Mouse (Mus musculus) heart, embryonic 12.5 days (tissue): ENCODE data around the gene Serpina5. TPM values are rescaled to one million over a fixed set of nuclear protein-coding genes. Genes with fewer than 3 reads are reported as not detected.

Experiments used
- ATAC-seq: fragments of 200-750 bp; cut with Nextera tagmentation; 2 replicates; pipeline ENCODE4 v1.8.0; 2017; ENCODE audit warnings: moderate TSS enrichment, moderate library complexity; ENCODE audit not compliant: insufficient number of reproducible peaks, low FRiP score
- H3K27ac ChIP-seq: fragments of 300-500 bp; sonication (generic); 2 replicates; pipeline ENCODE4 v1.5.1; 2016; ENCODE audit warnings: mild to moderate bottlenecking, moderate library complexity; ENCODE audit not compliant: poor library complexity, severe bottlenecking
- H3K27me3 ChIP-seq: fragments of 300-500 bp; sonication (generic); replicated peaks from 2 replicates; pipeline ENCODE4 v1.6.1; 2016; ENCODE audit warnings: mild to moderate bottlenecking, moderate library complexity
- H3K36me3 ChIP-seq: fragments of 300-500 bp; sonication (generic); 2 replicates; pipeline ENCODE4 v1.6.1; 2016; ENCODE audit warnings: mild to moderate bottlenecking, moderate library complexity
- H3K4me1 ChIP-seq: fragments of 300-500 bp; sonication (generic); replicated peaks from 2 replicates; pipeline ENCODE4 v1.6.1; 2016; ENCODE audit warnings: mild to moderate bottlenecking
- H3K4me2 ChIP-seq: fragments of 300-500 bp; sonication (generic); 2 replicates; pipeline ENCODE4 v1.6.1; 2016; ENCODE audit warnings: mild to moderate bottlenecking, moderate library complexity
- H3K4me3 ChIP-seq: fragments of 300-500 bp; sonication (generic); 2 replicates; pipeline ENCODE4 v1.5.1; 2016; ENCODE audit warnings: mild to moderate bottlenecking
- H3K9ac ChIP-seq: fragments of 300-500 bp; sonication (generic); 2 replicates; pipeline ENCODE4 v1.6.1; 2016; ENCODE audit warnings: mild to moderate bottlenecking, moderate library complexity
- H3K9me3 ChIP-seq: fragments of 300-500 bp; sonication (generic); replicated peaks from 2 replicates; pipeline ENCODE4 v1.6.1; 2016; ENCODE audit warnings: mild to moderate bottlenecking, moderate library complexity
- WGBS: fragments of 180-500 bp; shearing (Covaris S2); methylation state at CpG from one replicate; pipeline ENCODE4 v1.1.7; 2016; 5-methylcytosine and 5-hydroxymethylcytosine counted together
- polyA plus RNA-seq: library from polyadenylated mRNA; unstranded; fragments of >200 nt; fragmentation: Nextera tagmentation; extraction: Ambion mirVana; gene quantifications from 2 replicates; pipeline ENCODE4 v1.2.1, GENCODE M21; 2016

Gene Serpina5
- polyA plus RNA-seq, 1 experiment from 2014 or later: not detected

DNA sequence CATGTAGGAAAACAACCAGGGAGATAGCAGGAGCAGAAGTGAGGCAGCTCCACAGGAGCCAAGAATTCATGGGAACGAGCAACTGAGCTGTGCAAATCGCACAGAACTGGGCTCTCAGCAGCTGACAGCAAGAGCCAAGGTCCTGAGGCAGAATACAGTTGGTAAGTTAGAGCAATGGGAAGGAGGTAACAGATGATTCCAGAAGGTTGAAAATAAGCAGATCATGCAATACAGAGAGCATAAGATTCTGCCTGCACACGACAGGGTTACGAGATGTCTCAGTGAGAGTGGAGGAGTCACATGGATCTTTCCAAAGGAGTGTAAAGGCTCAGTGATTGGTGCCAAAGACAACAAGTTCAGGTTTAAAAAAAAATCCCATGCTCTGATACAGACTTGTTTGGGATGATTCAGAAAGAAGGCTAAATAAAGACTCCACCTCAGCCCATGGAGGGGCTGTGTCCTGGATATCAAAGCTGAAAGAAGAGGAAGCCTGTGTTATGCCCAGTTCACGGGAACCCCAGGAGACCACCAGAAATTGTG, 24.2 kb downstream of the Serpina5 start:
- H3K9me3 ChIP-seq: no peaks in the 10 kb centered on the region
- no peak overlapping the region for H3K4me3 ChIP-seq
- 0 out of 2 replicates have a peak, but pooled peaks cover 5% of the 10 kb centered on the region for H3K27me3 ChIP-seq
- no peak overlapping the region for H3K9ac ChIP-seq
- peaks cover 6% of the 10 kb centered on the region; the same call in 1 of the 2 replicates for H3K4me1 ChIP-seq
- WGBS: 49% methylated on average over 5 of the region's 5 CpGs
- peak overlapping the region; percentile 28; the same call in 1 of the 2 replicates for H3K27ac ChIP-seq
- peak; percentile 46; the same call in 1 of the 2 replicates for ATAC-seq
- no peak overlapping the region for H3K4me2 ChIP-seq
- no peaks in the 10 kb centered on the region for H3K36me3 ChIP-seq

DNA sequence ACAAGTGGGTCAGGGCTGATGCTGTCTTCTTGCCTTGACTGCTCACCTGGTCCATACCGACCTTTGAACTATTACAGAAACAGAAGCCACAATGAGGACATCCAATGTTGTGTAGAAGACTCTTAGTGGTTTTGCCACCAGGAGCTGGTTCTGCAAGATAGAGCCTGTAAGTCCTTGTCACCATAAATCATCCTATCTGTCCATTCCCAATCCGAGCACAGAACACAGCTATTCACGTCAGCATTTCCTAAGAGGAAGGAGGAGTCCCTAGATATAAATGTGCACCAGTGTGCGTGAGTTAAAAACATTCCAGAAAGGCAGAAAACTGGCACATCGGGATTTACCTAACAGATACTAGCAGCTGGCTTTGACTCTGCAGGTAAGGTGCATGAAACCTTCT, 26.8 kb downstream of the Serpina5 start, which contains the start of gene Serpina3b:
Serpina3b (plus strand) TSS at position 301 of the 400 bp plus-strand sequence.
- no peaks in the 10 kb centered on the region for H3K9me3 ChIP-seq
- no peak for ATAC-seq
- no peak within 1 kb of the TSS for H3K9ac ChIP-seq
- no peak within 1 kb of the TSS for H3K27ac ChIP-seq
- H3K4me1 ChIP-seq: peaks cover 6% of the 10 kb centered on the region; the same call in 1 of the 2 replicates
- no peak within 1 kb of the TSS for H3K4me2 ChIP-seq
- 73% methylated on average over 5 of the region's 5 CpGs for WGBS
- H3K4me3 ChIP-seq: no peak within 1 kb of the TSS
- no peaks in the 10 kb centered on the region for H3K27me3 ChIP-seq
- no peaks in the 10 kb centered on the region for H3K36me3 ChIP-seq

DNA sequence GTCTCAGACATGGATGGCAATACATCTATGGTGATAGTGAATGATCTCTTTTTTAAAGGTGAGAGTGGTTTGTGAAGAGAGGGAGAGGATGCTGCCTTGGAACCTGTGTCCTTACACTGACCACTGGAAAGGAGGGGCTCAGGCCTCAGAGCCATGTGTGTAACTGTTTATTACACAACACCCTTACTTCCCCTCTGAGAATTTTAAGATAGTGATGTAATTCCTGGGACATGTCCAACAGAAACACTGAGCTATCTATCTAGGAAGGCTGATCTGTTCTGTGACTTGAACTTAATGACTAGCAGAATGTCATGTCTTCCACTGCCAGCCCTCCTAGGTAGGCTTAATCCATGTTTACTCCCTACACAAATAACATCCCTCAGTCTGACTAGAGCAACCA, 30.1 kb downstream of the Serpina5 start:
- H3K4me3 ChIP-seq: no peak overlapping the region
- peaks cover 4% of the 10 kb centered on the region; the same call in 1 of the 2 replicates for H3K4me1 ChIP-seq
- H3K4me2 ChIP-seq: no peak overlapping the region
- no peak for ATAC-seq
- no peaks in the 10 kb centered on the region for H3K36me3 ChIP-seq
- no peak overlapping the region for H3K9ac ChIP-seq
- H3K27ac ChIP-seq: no peak overlapping the region; the same call in 1 of the 2 replicates
- H3K27me3 ChIP-seq: no peaks in the 10 kb centered on the region
- no peaks in the 10 kb centered on the region for H3K9me3 ChIP-seq

- no peak for ATAC-seq
- H3K4me3 ChIP-seq: no peak overlapping the region
- H3K9me3 ChIP-seq: no peaks in the 10 kb centered on the region
- no peaks in the 10 kb centered on the region for H3K4me1 ChIP-seq
- H3K27ac ChIP-seq: no peak overlapping the region
- H3K36me3 ChIP-seq: no peaks in the 10 kb centered on the region
- no peaks in the 10 kb centered on the region for H3K27me3 ChIP-seq
- H3K4me2 ChIP-seq: no peak overlapping the region
- no peak overlapping the region for H3K9ac ChIP-seq
- WGBS: 72% methylated on average over 2 of the region's 2 CpGs
These were observed 37.3 kb downstream of the Serpina5 start for GRCm38 (mm10) chr12:104138216-104138615.

DNA sequence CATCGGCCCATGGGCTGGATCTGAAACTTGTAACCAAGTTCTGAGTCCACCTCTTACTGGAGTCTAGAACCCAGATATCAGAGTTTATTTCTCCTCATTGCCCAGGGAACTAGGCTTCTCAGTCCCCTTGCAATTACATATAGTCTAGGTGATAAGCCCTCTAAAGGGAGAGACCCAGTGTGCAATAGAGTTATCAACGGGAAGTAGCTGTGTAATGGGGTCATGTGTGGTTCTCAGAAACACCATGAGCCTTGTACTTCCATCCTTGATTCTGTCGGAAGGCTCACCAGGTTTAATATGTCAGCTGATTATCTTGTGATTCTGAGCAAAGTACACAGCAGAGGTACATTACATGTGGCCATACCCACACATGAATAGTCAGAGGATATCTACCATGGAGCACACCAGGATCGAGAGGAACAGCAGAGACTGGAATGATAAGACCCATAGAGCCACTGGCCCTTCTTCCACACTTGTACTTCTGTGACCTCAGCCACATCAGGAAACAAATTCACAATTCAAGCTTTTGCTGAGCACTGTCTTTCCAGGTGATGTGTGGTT, 39.7 kb downstream of the Serpina5 start:
- Histone ChIP-seq H3K9ac (no peak overlapping the region), H3K4me1 (no peaks in the 10 kb centered on the region), H3K9me3 (no peaks in the 10 kb centered on the region), H3K27ac (no peak overlapping the region), H3K4me3 (no peak overlapping the region), H3K4me2 (no peak overlapping the region), H3K27me3 (no peaks in the 10 kb centered on the region), H3K36me3 (no peaks in the 10 kb centered on the region)
- no peak for ATAC-seq
- WGBS: 73% methylated on average over 4 of the region's 4 CpGs

- H3K36me3 ChIP-seq: no peaks in the 10 kb centered on the region
- no peaks in the 10 kb centered on the region for H3K27me3 ChIP-seq
- no peak overlapping the region for H3K27ac ChIP-seq
- no peak overlapping the region for H3K9ac ChIP-seq
- no peaks in the 10 kb centered on the region for H3K4me1 ChIP-seq
- 69% methylated on average over 1 of the region's 1 CpGs for WGBS
- no peak for ATAC-seq
- no peaks in the 10 kb centered on the region for H3K9me3 ChIP-seq
- H3K4me2 ChIP-seq: no peak overlapping the region
- H3K4me3 ChIP-seq: no peak overlapping the region
These were observed 40.6 kb downstream of the Serpina5 start for GRCm38 (mm10) chr12:104141506-104141905.

GRCm38 (mm10) chr12:104142427-104142826, 41.5 kb downstream of the Serpina5 start:
- H3K27me3 ChIP-seq: no peaks in the 10 kb centered on the region
- H3K36me3 ChIP-seq: no peaks in the 10 kb centered on the region
- no peak for ATAC-seq
- 63% methylated on average over 1 of the region's 1 CpGs for WGBS
- no peak overlapping the region for H3K4me2 ChIP-seq
- H3K9ac ChIP-seq: no peak overlapping the region
- H3K4me1 ChIP-seq: no peaks in the 10 kb centered on the region
- H3K4me3 ChIP-seq: no peak overlapping the region
- no peak overlapping the region for H3K27ac ChIP-seq
- no peaks in the 10 kb centered on the region for H3K9me3 ChIP-seq

DNA sequence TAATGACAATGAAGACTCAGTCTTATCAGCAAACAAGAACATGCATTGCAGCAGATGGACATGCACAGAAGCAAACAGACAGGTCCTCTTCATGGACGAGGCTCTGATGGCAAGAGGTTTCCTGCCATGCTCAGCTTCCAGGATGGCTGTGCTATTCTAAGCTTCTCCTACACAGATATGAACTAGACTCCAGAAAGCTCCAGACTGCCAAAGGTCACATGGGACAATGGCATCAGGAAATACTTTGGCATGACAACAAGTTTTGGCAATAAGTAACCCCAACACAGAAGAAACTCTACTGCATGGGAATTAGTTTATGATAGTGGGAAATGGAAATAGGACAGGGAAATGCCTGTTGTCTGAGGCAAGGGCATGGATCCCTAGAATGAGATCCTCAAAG, 42.4 kb downstream of the Serpina5 start:
- 47% methylated on average over 1 of the region's 1 CpGs for WGBS
- no peak for ATAC-seq
- Histone ChIP-seq H3K4me2 (no peak overlapping the region), H3K27ac (no peak overlapping the region), H3K9me3 (no peaks in the 10 kb centered on the region), H3K4me3 (no peak overlapping the region), H3K36me3 (no peaks in the 10 kb centered on the region), H3K27me3 (no peaks in the 10 kb centered on the region), H3K4me1 (no peaks in the 10 kb centered on the region), H3K9ac (no peak overlapping the region)

DNA sequence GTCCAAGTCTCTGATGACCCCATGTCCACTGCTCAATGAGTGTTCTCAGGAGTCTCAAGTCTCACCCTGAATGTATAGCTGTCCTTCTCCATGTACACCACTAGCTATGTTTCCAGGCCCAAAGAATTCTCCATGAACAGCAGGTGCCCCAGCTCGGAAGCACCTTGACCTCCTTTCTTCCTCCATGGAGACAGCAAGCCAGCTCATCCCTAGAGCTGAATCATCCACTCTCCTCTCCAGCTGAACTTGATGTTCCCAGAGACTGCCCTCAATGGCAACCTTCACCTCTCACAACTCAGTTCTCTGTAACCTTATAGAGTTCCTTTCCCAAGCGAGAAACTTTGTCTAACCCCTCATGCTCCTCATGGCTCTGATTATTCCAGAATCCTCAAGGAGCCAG, 44.7 kb downstream of the Serpina5 start:
- 76% methylated on average over 2 of the region's 2 CpGs for WGBS
- H3K27ac ChIP-seq: no peak overlapping the region
- ATAC-seq: no peak
- no peaks in the 10 kb centered on the region for H3K36me3 ChIP-seq
- no peak overlapping the region for H3K4me2 ChIP-seq
- H3K9me3 ChIP-seq: no peaks in the 10 kb centered on the region
- H3K27me3 ChIP-seq: no peaks in the 10 kb centered on the region
- no peak overlapping the region for H3K4me3 ChIP-seq
- no peak overlapping the region for H3K9ac ChIP-seq
- no peaks in the 10 kb centered on the region for H3K4me1 ChIP-seq

- Histone ChIP-seq H3K27me3 (no peaks in the 10 kb centered on the region), H3K4me2 (no peak overlapping the region), H3K4me1 (no peaks in the 10 kb centered on the region), H3K9ac (no peak overlapping the region), H3K4me3 (no peak overlapping the region), H3K36me3 (no peaks in the 10 kb centered on the region), H3K27ac (no peak overlapping the region), H3K9me3 (0 out of 2 replicates have a peak, but pooled peaks cover 7% of the 10 kb centered on the region)
- WGBS: 46% methylated on average over 2 of the region's 2 CpGs
- ATAC-seq: no peak
These were observed 51.1 kb downstream of the Serpina5 start for GRCm38 (mm10) chr12:104151989-104152388.

DNA sequence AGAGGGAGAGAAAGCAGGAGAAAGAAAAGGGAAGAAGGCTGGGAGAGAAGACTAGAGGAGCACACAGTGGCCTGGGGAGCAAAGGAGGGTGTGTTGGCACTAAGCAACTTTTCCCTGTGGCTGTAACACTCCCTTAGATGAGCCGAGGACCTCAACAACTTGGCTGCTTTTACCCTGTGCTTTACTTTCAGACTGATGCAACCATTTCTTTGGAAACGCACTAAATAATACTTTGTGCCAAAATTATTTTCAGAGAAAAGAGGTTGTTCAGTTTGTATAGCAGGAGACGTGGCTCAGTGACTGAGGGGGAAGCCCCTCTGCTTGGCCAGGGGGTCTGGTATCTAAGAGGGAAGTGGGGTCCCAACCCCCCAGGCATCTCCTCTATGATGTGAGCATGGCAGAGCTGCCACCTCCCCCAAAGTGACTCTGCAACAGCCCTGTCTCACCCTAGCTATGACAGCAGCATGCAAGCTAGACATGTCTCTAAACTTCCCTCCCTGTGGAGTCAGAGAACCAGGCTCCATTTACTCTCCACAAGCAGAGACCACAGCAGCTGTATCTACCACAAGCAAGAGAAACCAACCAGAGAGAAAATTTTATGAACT, 52.2 kb downstream of the Serpina5 start:
- 63% methylated on average over 3 of the region's 3 CpGs for WGBS
- Histone ChIP-seq H3K4me1 (no peaks in the 10 kb centered on the region), H3K9me3 (0 out of 2 replicates have a peak, but pooled peaks cover 7% of the 10 kb centered on the region), H3K36me3 (no peaks in the 10 kb centered on the region), H3K4me3 (no peak overlapping the region), H3K27ac (no peak overlapping the region), H3K4me2 (no peak overlapping the region), H3K9ac (no peak overlapping the region), H3K27me3 (no peaks in the 10 kb centered on the region)
- no peak for ATAC-seq
